Mouse (Mus musculus) thymus, adult 2 months (tissue): ENCODE data around the gene Ntm.

Source experiments
- CTCF ChIP-seq: fragments of 200-500 bp; IDR thresholded peaks from 2 replicates; pipeline ENCODE4 v1.5.1; 2012; ENCODE audit warnings: mild to moderate bottlenecking, control low read depth, low read length, moderate library complexity, borderline replicate concordance; ENCODE audit not compliant: control insufficient read depth, poor library complexity, insufficient read depth; ENCODE audit errors: extremely low read depth
- POLR2A ChIP-seq: fragments of 200-500 bp; IDR thresholded peaks from 2 replicates; pipeline ENCODE4 v1.6.1; 2012; ENCODE audit warnings: mild to moderate bottlenecking, low read length, control low read depth, moderate library complexity; ENCODE audit not compliant: control insufficient read depth, poor library complexity, insufficient read depth; ENCODE audit errors: extremely low read depth

DNA sequence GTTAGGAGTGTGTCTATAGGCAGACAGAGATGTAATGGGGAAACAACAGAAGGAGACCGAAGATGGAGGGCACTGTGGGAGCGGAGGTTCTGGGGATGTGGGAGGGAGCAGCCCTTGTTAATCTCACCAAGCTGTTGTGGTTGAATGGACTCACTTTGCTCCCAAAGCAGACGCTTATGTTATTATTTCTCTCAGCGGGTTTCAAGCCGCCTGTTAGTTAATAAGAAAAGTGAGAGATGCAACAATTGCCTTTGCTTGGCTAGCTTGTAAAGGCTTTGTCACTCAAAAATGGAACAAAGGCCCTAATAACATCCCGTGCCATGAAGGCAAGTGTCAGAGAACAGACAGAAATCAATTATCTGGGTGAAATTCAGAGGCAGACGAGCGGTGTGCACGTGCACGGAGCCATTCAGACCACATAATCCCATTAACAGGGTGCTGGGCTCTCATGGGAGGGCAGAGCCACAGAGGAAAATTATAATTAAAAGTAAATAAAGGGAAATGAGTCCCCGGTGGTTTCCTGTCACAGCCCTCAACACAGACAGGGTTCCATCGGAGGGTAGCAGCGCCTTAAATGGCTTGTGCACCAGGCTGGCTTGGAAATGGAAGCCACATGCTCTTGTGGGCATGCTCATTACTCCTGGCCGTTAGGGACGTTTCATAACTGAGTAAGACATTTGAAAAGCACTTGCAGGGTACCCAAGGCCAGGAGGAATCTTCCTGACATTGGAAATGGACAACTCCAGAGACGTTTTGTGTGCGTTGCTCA, 448.2 kb downstream of the Ntm start:
- TF ChIP-seq CTCF: no peak
- no peak for TF ChIP-seq POLR2A
